Mouse (Mus musculus): ENCODE results near the gene Sult1a1. TPM values are rescaled to one million over a fixed set of nuclear protein-coding genes. Genes with fewer than 3 reads are reported as not detected.
"Not testable (repeated sequence)": the region's sequence is repeated elsewhere in the genome, so short reads cannot be mapped to it uniquely, and the experiment has no call there.

The Sult1a1 gene
- polyA plus RNA-seq, 1 experiment from 2014 or later = 0.46 TPM

GRCm38 (mm10) chr7:126653991-126654390 is 22.2 kb downstream of the Sult1a1 start:
- H3K36me3 ChIP-seq (ENCODE audit: poor library complexity, severe bottlenecking) = no peaks in the 10 kb centered on the region
- no peaks in the 10 kb centered on the region for H3K27me3 ChIP-seq
- H3K4me2 ChIP-seq = no peak overlapping the region
- WGBS = 85% methylated on average over 2 of the region's 2 CpGs
- H3K4me1 ChIP-seq = peaks cover 9% of the 10 kb centered on the region
- no peak overlapping the region for H3K9ac ChIP-seq
- no peak overlapping the region for H3K27ac ChIP-seq
- ATAC-seq = no peak
- H3K4me3 ChIP-seq = no peak overlapping the region
- H3K9me3 ChIP-seq (replicated peaks) = no peaks in the 10 kb centered on the region

DNA sequence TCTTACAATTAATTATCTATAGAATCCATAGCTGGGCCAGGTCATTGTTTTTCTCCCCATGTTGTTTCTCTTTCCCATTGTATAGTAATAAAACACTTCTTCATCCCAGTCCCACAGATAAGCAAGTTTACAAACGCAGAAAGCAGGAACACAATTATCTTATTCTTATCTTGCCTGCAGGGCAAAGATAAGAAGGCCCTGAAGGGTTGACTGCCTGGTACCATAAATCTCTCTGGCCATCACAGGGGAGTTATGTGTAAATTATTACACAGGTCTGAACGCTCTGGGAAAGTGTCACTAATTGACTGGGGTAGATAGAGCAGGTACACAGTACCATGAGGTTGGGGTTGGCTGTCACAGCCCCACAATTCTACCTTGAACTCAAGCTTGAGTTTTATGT is 25.4 kb downstream of the Sult1a1 start:
- WGBS = 93% methylated on average over 2 of the region's 2 CpGs
- H3K9me3 ChIP-seq (replicated peaks) = no peaks in the 10 kb centered on the region
- H3K4me3 ChIP-seq = no peak overlapping the region
- H3K27ac ChIP-seq = no peak overlapping the region
- no peak overlapping the region for H3K4me2 ChIP-seq
- H3K27me3 ChIP-seq = no peaks in the 10 kb centered on the region
- H3K9ac ChIP-seq = no peak overlapping the region
- peaks cover 12% of the 10 kb centered on the region for H3K4me1 ChIP-seq
- ATAC-seq = no peak
- H3K36me3 ChIP-seq (ENCODE audit: poor library complexity, severe bottlenecking) = no peaks in the 10 kb centered on the region

GRCm38 (mm10) chr7:126649231-126650051 is 26.8 kb downstream of the Sult1a1 start, which contains the start of gene Sgf29:
Gene Sgf29 (plus strand): TSS chr7:126649309.
- peaks cover 12% of the 10 kb centered on the region for H3K4me1 ChIP-seq
- ATAC-seq = peak; percentile 98
- peak within 1 kb of the TSS; percentile 75 for H3K4me2 ChIP-seq
- H3K9me3 ChIP-seq (replicated peaks) = no peaks in the 10 kb centered on the region
- H3K27me3 ChIP-seq = no peaks in the 10 kb centered on the region
- WGBS = 1% methylated on average over 57 of the region's 57 CpGs
- peak within 1 kb of the TSS; percentile 94 for H3K27ac ChIP-seq
- peak within 1 kb of the TSS; percentile 62 for H3K4me3 ChIP-seq
- no peaks in the 10 kb centered on the region for H3K36me3 ChIP-seq (ENCODE audit: poor library complexity, severe bottlenecking)
- H3K9ac ChIP-seq = peak within 1 kb of the TSS; percentile 74

DNA sequence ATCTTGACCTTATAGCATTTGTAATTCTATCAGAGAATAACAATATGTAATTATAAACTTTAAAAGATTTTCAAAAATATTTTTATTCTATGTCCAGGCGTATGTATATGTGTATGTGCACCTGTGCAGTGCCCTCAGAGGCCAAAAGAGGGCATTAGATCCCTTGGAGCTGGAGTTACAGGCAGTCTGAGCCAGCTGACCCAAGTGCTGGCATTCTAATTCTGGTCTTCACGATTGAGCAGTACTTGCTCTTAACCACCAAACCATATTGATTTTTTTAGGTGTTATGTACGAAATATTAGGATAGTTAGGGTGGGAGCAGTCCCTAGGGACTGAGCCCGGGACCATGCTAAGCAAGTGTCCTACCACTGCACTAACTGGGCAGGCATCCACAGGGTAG is 27.7 kb downstream of the Sult1a1 start:
- Histone ChIP-seq H3K27ac (no peak overlapping the region), H3K27me3 (no peaks in the 10 kb centered on the region), H3K4me1 (peaks cover 12% of the 10 kb centered on the region), H3K4me2 (peak overlapping the region; percentile 75), H3K9me3 (replicated peaks) (no peaks in the 10 kb centered on the region), H3K4me3 (peak overlapping the region; percentile 62), H3K36me3 (ENCODE audit: poor library complexity, severe bottlenecking) (no peaks in the 10 kb centered on the region), H3K9ac (no peak overlapping the region)
- no peak for ATAC-seq
- WGBS = 83% methylated on average over 4 of the region's 4 CpGs

DNA sequence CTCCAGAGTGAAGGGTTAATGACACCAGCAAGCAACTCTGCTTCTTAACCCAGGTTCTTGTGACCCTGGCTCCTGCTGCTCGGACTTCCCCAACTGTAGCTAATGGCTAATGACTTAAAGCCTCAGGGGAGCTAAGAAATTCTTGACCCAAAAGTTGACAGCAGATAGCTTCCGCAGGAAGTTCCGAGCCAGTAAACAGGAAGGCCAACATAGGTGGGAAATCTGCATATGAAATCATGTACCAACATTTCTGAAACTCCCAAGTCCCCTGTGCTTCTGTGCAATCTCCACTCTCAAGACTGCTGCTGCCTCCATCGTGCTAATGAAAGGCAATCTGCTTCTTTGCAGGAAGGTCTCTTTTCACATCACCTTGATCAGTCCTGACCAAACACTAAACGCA is 30.5 kb downstream of the Sult1a1 start:
- WGBS = 68% methylated on average over 5 of the region's 5 CpGs
- Histone ChIP-seq H3K36me3 (ENCODE audit: poor library complexity, severe bottlenecking) (no peaks in the 10 kb centered on the region), H3K9me3 (replicated peaks) (no peaks in the 10 kb centered on the region), H3K4me1 (peaks cover 12% of the 10 kb centered on the region), H3K4me3 (no peak overlapping the region), H3K4me2 (no peak overlapping the region), H3K9ac (no peak overlapping the region), H3K27me3 (no peaks in the 10 kb centered on the region), H3K27ac (no peak overlapping the region)
- no peak for ATAC-seq

GRCm38 (mm10) chr7:126644914-126645313 is 31.3 kb downstream of the Sult1a1 start:
- Histone ChIP-seq H3K27ac (no peak overlapping the region), H3K4me3 (no peak overlapping the region), H3K4me2 (no peak overlapping the region), H3K4me1 (peaks cover 6% of the 10 kb centered on the region), H3K9ac (no peak overlapping the region), H3K27me3 (no peaks in the 10 kb centered on the region), H3K9me3 (replicated peaks) (no peaks in the 10 kb centered on the region), H3K36me3 (ENCODE audit: poor library complexity, severe bottlenecking) (no peaks in the 10 kb centered on the region)
- no peak for ATAC-seq

GRCm38 (mm10) chr7:126644345-126644744 is 31.9 kb downstream of the Sult1a1 start:
- no peak overlapping the region for H3K4me3 ChIP-seq
- 84% methylated on average over 3 of the region's 3 CpGs for WGBS
- no peak for ATAC-seq
- no peaks in the 10 kb centered on the region for H3K36me3 ChIP-seq (ENCODE audit: poor library complexity, severe bottlenecking)
- H3K9ac ChIP-seq = no peak overlapping the region
- no peaks in the 10 kb centered on the region for H3K9me3 ChIP-seq (replicated peaks)
- H3K4me1 ChIP-seq = peaks cover 3% of the 10 kb centered on the region; the same call in 1 of the 2 replicates
- no peak overlapping the region for H3K27ac ChIP-seq
- no peaks in the 10 kb centered on the region for H3K27me3 ChIP-seq
- no peak overlapping the region for H3K4me2 ChIP-seq

- not testable (repeated sequence) for H3K27ac ChIP-seq; H3K9ac ChIP-seq; ATAC-seq; H3K27me3 ChIP-seq; H3K4me3 ChIP-seq; H3K36me3 ChIP-seq (ENCODE audit: poor library complexity, severe bottlenecking); H3K4me2 ChIP-seq; H3K9me3 ChIP-seq (replicated peaks); H3K4me1 ChIP-seq
- WGBS = 63% methylated on average over 3 of the region's 3 CpGs
These were observed 33.0 kb downstream of the Sult1a1 start for GRCm38 (mm10) chr7:126643244-126643617.

GRCm38 (mm10) chr7:126642545-126643243 is 33.5 kb downstream of the Sult1a1 start:
- no peak overlapping the region for H3K27ac ChIP-seq
- H3K27me3 ChIP-seq = no peaks in the 10 kb centered on the region
- 79% methylated on average over 5 of the region's 5 CpGs for WGBS
- H3K4me1 ChIP-seq = no peaks in the 10 kb centered on the region
- no peaks in the 10 kb centered on the region for H3K9me3 ChIP-seq (replicated peaks)
- H3K9ac ChIP-seq = no peak overlapping the region
- no peak overlapping the region for H3K4me2 ChIP-seq
- H3K36me3 ChIP-seq (ENCODE audit: poor library complexity, severe bottlenecking) = no peaks in the 10 kb centered on the region
- H3K4me3 ChIP-seq = no peak overlapping the region
- no peak for ATAC-seq

DNA sequence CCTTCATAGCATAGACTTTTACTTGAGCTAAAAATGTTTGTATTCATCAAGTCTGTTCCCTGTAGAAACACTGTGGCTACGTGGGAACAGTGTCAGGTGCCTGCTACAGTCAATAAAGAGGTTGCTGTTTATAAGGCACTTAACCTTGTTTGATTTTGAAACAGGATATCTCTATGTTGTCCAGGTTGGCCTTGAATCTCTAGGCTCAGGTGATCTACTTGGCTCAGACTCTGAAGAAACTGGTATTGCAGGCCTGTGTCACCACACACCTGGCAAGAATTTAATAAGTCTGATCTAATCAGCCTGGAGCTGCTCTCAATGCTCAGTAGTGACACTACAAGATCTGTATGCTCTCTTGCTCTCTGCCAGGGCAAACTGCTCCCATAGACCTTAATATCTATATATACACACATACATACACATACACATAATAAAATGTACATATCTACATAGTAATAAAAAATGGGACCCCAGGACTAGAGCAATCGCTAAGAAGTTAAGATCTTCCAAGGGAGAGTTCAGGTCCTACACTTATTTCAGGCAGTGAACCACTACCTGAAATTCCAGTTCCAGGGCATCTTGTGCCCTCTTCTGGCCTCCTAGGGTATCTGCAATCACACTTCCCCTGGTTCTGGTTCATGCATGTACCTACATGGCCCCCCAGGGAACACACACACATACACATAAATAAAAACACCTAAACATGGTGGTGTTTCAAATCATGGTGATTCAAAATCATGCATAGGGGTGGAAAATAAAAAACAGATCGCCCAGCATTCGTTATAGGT is 39.3 kb downstream of the Sult1a1 start:
- 19% methylated on average over 4 of the region's 4 CpGs for WGBS
- no peak for ATAC-seq

GRCm38 (mm10) chr7:126635375-126635774 is 40.9 kb downstream of the Sult1a1 start:
- Histone ChIP-seq H3K4me2 (no peak overlapping the region), H3K9ac (no peak overlapping the region), H3K27ac (no peak overlapping the region), H3K9me3 (replicated peaks) (no peaks in the 10 kb centered on the region), H3K4me3 (no peak overlapping the region), H3K27me3 (no peaks in the 10 kb centered on the region), H3K4me1 (no peaks in the 10 kb centered on the region), H3K36me3 (ENCODE audit: poor library complexity, severe bottlenecking) (no peaks in the 10 kb centered on the region)
- no peak for ATAC-seq

More for the DNA sequence above, 39.3 kb downstream of the Sult1a1 start:
- no peaks in the 10 kb centered on the region for H3K36me3 ChIP-seq (ENCODE audit: poor library complexity, severe bottlenecking)
- H3K4me2 ChIP-seq = no peak overlapping the region
- no peaks in the 10 kb centered on the region for H3K27me3 ChIP-seq
- H3K9me3 ChIP-seq (replicated peaks) = no peaks in the 10 kb centered on the region
- H3K4me1 ChIP-seq = no peaks in the 10 kb centered on the region
- H3K27ac ChIP-seq = no peak overlapping the region
- H3K9ac ChIP-seq = no peak overlapping the region
- H3K4me3 ChIP-seq = no peak overlapping the region

DNA sequence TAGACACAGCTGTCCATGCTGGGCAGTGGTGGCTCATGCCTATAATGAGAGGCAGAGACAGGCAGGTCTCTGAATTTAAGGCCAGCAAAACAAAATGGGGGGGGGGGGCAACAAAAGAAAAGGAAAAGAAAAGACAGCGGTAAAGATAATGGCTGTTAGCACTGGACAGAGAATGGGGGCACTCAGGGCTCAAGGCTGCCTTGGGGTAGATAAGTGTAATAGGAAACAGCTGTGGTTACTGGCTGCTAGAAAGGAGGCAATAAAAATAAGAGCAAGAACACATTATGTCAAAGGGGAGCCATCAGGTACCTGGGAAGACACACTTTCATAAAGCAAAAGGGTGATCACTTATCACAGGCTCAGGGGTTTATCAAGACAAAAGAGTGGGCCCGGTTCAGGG is 43.8 kb downstream of the Sult1a1 start:
- H3K4me1 ChIP-seq = no peaks in the 10 kb centered on the region
- H3K4me2 ChIP-seq = no peak overlapping the region
- 88% methylated on average over 2 of the region's 2 CpGs for WGBS
- ATAC-seq = no peak
- no peaks in the 10 kb centered on the region for H3K36me3 ChIP-seq (ENCODE audit: poor library complexity, severe bottlenecking)
- H3K27ac ChIP-seq = no peak overlapping the region
- no peaks in the 10 kb centered on the region for H3K27me3 ChIP-seq
- no peaks in the 10 kb centered on the region for H3K9me3 ChIP-seq (replicated peaks)
- H3K4me3 ChIP-seq = no peak overlapping the region
- no peak overlapping the region for H3K9ac ChIP-seq

All from forebrain, embryonic 13.5 days (tissue).